Mouse (Mus musculus): ENCODE data around the gene Kcnq5.

Gene Kcnq5

DNA sequence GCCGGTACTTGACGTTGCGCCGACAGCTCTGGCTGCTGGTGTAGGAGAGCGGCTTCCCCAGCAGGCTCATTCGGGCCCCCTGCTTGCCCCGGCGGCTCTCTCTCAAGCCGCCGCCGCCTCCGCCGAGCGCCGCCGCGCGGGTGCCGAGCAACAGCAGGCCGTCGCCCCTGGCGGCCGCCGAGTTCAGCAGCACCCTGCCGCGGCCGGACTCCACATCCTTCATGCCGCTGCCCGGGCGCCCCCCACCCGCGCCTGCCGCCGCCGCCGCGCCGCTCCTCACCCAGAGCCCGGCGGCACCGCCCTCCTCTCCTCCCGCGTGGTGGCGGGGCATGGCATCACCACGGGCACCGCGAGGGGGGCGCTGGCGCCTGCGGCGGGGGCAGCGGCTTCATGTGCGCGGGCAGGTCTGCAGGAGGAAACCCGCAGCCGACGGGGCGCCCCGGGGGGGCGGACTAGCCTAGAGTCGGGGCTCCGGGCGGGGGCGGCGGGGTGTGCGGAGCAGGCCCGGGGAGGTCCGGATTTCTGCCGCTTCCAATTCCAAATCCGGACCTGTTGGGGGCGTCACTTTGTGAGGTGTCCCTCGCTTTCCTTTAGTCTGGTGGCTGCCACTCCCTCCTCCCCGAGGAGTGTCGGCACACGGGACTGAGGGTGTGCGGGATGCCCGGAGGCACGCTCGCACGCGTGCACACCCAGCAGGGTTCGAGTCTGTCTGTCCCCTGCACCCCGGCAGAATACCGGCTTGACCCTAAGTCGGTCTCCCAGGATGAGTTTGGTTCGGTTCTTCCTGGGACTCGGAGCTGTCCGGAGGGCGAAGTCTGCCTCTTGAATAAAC is at the start of gene Kcnq5:
Gene Kcnq5 (minus strand): TSS at position 692 of the 832 bp plus-strand sequence.
- peak; percentile 70 to 80 for DNase-seq

DNA sequence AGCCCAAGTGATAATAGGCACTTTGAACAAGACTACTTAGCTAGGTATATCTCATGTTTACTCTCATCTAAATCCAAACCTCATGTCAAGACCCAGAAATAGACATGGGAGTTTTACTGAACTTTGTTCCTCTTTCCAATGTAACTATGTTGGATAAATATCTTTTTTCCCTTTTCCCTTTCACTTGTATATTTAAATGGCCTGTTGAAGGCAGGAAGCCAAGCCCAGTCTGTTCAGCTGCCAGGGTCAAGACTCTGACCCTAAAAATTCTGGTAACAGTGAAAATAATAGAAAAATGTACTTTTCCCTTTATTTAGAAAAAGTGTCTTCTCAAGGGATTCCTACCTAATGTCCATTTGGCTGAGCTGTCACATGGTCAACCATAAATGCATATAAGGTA is 18.0 kb upstream of the Kcnq5 start:
- DNase-seq = no peak

DNA sequence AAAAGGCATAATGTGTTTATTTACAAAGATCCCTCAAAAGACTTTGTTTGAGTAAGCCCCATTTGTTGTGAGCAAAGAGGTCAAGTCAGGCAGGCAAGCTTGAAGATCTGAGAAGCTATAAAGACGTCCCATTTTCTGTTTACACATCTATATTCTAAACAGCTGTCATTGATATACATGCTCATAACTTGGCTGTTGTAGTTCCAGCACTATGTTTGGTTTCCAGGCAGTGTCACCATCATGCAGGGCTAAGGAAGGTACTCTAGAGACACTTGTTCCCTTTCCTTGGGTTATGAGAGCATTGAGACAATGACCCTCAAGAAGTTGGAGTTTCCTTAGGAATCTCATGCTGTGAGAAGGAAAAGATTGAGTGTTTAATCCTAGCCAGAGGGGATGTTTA is 17.6 kb upstream of the Kcnq5 start:
- DNase-seq = no peak

GRCm38 (mm10) chr1:21974040-21974439 is 12.3 kb upstream of the Kcnq5 start:
- no peak for DNase-seq

DNA sequence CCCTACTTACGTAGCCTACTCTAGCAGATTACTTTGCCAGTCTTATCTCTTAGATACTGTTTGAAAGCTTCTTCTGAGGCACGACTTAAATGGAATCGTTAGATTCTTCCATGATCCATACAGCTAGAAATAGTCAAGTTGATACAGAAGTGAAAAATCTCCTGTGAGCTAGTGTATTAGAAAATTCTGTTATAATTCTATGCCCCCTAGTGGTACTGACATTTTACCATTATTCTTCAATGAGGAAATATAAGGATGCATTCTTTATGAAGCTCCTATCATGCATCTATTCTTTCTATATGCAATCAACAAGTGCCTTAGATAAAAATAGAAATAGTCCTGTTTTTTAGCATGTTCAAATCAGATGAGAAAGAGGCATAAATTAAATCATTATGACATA is 5.4 kb upstream of the Kcnq5 start:
- DNase-seq = no peak

- DNase-seq = peak; percentile 21 to 33
Measured at GRCm38 (mm10) chr1:21962896-21963864, 1.4 kb upstream of the Kcnq5 start.

DNA sequence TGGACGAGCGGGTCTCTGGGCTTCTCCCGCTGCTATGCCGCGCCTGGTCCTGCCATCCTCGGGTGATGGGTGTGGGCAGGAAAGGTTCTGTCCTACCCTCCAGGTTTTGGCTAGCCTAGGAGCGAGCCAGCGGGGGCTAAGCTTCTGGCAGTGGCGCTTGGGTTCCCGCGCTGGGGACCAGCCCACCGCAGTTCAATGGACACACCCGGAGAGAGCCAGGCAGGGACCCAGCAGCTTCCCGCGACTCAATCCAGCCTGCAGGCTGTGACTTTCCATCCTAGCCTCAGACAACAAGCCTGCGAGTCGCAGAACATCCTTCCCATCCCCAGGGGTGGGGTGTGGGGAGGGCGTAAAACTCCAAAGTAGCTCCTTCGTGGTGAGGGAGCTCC is 335 bp upstream of the Kcnq5 start:
- DNase-seq = peak; percentile 25 to 38

- peak; percentile 39 to 67 for DNase-seq
Measured at GRCm38 (mm10) chr1:21960421-21961250, 1.1 kb downstream of the Kcnq5 start.

- no peak for DNase-seq
Measured at GRCm38 (mm10) chr1:21959648-21960285, 2.0 kb downstream of the Kcnq5 start.

DNA sequence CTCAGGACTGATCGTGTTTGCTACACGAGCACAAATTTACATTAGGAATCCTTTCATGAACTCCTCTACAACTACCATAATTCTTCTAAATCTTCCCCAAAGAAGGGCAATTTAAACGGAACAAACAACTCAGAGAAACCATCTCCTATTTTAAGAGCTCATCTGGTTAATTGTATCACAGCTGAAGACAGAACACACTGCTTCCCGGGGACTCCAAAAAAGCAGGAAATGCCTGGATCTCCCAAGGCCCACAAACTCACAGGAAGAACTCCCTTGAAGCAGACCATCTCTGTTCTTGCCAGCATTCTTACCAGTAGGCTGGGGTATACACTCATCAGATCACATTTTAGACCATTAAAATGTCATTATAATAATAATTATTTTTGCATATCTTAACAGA is 3.7 kb downstream of the Kcnq5 start:
- DNase-seq = no peak

GRCm38 (mm10) chr1:21940831-21941230 is 20.9 kb downstream of the Kcnq5 start:
- DNase-seq = no peak

DNA sequence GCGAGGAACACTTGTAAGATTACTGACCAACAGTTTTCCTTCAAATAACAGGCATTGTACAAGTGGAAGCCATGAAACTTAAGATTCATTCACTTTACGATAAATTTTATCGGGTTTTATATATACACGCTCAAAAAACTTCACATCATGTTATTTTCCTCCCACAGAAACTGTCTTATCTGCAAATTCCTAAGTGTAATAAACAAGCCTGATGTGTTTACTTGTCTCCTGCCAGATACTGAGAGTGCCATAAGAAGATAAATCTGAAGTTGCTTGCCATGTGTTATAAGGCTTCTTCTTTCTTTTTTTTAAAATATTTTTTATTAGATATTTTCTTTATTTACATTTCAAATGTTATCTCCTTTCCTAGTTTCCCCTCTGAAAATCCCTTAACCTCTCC is 34.6 kb downstream of the Kcnq5 start:
- no peak for DNase-seq

GRCm38 (mm10) chr1:21923293-21923642 is 38.5 kb downstream of the Kcnq5 start:
- DNase-seq = no peak

- DNase-seq = no peak
Measured at GRCm38 (mm10) chr1:21922578-21923292, 39.0 kb downstream of the Kcnq5 start.

DNA sequence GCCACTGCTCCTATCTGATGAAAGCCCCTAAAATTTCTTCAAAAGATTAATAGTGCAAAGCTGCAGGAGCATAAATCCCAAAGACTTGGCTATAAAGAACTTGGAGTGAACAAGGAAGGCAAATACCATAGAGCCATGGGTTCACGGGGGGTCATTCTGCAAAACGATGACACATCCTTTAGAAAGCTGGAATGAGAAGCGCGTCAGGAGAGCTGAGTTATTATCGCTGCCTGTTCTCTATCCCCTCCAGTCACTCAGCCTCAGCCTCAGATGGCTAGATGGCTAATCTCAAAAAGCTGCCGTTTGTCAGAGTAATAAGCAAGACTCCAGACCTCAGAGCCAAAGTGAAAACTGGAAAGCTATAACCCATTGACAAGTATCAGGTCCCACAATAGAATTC is 42.5 kb downstream of the Kcnq5 start:
- DNase-seq = no peak

- peak in 1 of 2 experiments; percentile 5 for DNase-seq
Measured at GRCm38 (mm10) chr1:21896067-21896719, 65.5 kb downstream of the Kcnq5 start.

DNA sequence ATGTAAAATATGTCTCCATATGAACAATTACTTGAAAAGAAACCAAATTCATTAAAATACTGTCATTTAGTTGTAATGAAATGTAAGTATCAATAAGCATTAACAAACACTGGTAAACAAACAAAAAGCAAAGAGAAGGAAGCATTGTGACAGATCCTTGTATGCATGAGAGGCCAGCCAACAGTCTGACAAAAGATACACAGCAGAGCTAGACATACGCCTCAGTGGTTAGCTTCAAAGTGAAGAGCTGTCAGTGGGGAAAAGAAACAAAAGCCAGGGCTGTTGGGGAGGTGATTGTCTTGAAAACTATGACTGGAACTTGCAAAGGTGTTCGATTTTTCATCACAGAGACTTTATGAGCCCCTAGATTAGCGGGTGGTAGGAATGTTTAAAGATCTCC is 78.0 kb downstream of the Kcnq5 start:
- no peak for DNase-seq

DNA sequence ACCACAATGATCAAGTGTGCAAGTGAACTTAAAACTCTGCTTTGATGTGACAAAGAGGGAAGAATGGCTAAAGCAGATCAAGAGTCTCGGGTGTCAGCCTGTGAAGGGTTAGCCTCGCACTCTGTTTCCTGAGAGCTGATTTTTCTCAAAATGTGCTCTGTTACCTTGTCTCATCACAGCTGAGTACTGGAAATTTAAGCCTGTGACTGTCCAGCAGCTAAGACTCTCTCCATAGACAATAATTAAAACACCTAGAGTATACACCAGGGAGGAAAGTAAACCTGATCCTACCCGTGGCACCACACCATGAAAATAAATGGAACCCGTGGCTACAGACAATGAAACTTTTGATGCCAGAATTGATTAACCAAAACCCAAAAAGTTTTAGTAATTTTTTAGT is 90.9 kb downstream of the Kcnq5 start:
- no peak for DNase-seq

GRCm38 (mm10) chr1:21868484-21868883 is 93.3 kb downstream of the Kcnq5 start:
- no peak for DNase-seq

GRCm38 (mm10) chr1:21856399-21856798 is 105.3 kb downstream of the Kcnq5 start:
- no peak for DNase-seq

DNA sequence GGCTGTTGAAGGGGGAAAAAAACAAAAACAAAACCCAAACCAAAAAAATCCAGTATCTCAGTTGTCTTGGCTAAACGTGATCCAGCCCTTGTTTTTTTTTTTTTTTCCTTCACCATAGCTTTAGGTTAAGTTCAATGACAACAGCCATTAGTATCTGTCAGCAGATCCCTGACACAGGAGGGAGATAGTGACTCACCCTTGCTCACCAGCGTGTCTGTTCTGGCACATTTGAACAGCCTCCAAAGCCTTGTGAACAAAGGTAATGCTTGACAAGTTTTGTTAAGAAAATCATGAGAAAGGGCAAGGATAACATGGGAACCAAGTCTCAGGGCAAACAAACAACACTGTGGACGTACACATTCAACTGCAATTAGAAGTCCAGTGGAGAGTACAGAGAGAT is 123.2 kb downstream of the Kcnq5 start:
- DNase-seq = no peak

Data from thymus, postnatal 36 days (tissue).